In the genomic region with DNA sequence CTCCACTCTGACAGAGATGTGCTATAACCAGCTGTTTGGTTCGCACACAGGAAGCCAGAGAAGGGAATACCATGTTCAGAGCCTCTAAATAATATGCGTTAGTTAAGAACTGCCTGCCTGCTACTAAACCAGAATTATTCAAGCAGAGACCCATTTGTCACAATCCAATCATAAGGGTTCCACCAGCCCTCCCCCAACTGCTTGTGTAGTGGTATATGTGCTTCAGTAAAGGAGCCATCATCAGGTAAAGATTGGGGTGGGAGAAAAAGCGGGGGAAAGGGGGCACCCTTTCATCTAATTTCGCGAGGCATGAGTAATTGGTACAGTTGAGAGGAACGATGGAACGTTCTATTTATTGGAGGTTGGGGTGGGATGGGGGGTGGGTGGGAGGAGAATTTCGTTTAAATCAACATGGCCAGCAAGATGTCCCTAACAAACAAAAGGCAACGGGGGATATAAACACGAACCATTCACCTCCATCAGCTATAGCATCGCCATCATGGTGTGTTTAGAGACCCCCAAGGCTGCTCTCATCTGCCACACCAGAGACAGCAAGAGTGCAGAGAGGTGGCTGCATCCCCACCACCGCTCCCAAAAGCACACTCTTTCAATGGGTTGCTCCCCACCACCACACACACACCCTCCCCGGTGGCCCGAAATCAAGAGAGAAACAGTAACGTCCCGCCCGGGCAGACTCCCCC, we compare ENCODE assay signal across 8 mouse cellular contexts. TPM values are rescaled to one million over a fixed set of nuclear protein-coding genes. Genes with fewer than 3 reads are reported as not detected.
DNase-seq lines count a peak whose midpoint lies in the region; ATAC-seq lines count a peak whose summit lies in the region.

No protein-coding gene starts in this region.

- peaks cover 16% of the 10 kb centered on the region for H3K4me1 ChIP-seq in lung, embryonic 16.5 days (replicated peaks; ENCODE audit: control insufficient read depth, insufficient read depth, low read length)
- H3K4me1 ChIP-seq in forebrain, embryonic 12.5 days: peaks cover 24% of the 10 kb centered on the region
- peaks cover 50% of the 10 kb centered on the region for H3K4me1 ChIP-seq in liver, embryonic 12.5 days

- no peaks in the 10 kb centered on the region for H3K27me3 ChIP-seq in lung, embryonic 16.5 days (ENCODE audit: control insufficient read depth, insufficient read depth, low read depth, low read length)
- 0 out of 2 replicates have a peak, but pooled peaks cover 5% of the 10 kb centered on the region for H3K27me3 ChIP-seq in forebrain, embryonic 12.5 days
- no peaks in the 10 kb centered on the region for H3K27me3 ChIP-seq in liver, embryonic 12.5 days (replicated peaks)

- WGBS in lung, embryonic 16.5 days: 3% methylated on average over 17 of the region's 17 CpGs
- 2% methylated on average over 17 of the region's 17 CpGs for WGBS in forebrain, embryonic 12.5 days
- 5% methylated on average over 17 of the region's 17 CpGs for WGBS in liver, embryonic 12.5 days (ENCODE audit: insufficient replicate concordance)

- no peak for ATAC-seq in cerebellum, adult (ENCODE audit: insufficient number of reproducible peaks, low FRiP score, low TSS enrichment)
- ATAC-seq in lung, embryonic 16.5 days (ENCODE audit: low read depth): no peak; the same call in 1 of the 2 replicates
- 0 out of 2 replicates have a peak, but pooled peaks have one; percentile 9 for ATAC-seq in forebrain, embryonic 12.5 days (ENCODE audit: low FRiP score)
- no peak for ATAC-seq in liver, embryonic 12.5 days
- ATAC-seq in inflammation-experienced regulatory T-cells, adult 6 months: no peak

- H3K27ac ChIP-seq in lung, embryonic 16.5 days (ENCODE audit: low read length): peak overlapping the region; percentile 99
- H3K27ac ChIP-seq in forebrain, embryonic 12.5 days: peak overlapping the region; percentile 98
- peak overlapping the region; percentile 93 for H3K27ac ChIP-seq in liver, embryonic 12.5 days

- peak overlapping the region; percentile 98 for H3K9ac ChIP-seq in lung, embryonic 16.5 days (ENCODE audit: low read length)
- H3K9ac ChIP-seq in forebrain, embryonic 12.5 days: peak overlapping the region; percentile 88
- H3K9ac ChIP-seq in liver, embryonic 12.5 days: peak overlapping the region; percentile 97

- H3K4me2 ChIP-seq in lung, embryonic 16.5 days (ENCODE audit: low read depth, low read length): peak overlapping the region; percentile 82
- H3K4me2 ChIP-seq in forebrain, embryonic 12.5 days: peak overlapping the region; percentile 90
- peak overlapping the region; percentile 95 for H3K4me2 ChIP-seq in liver, embryonic 12.5 days

- peak overlapping the region; percentile 99 for H3K4me3 ChIP-seq in lung, embryonic 16.5 days (ENCODE audit: low read length)
- peak overlapping the region; percentile 93 for H3K4me3 ChIP-seq in forebrain, embryonic 12.5 days (replicated peaks)
- peak overlapping the region; percentile 99 for H3K4me3 ChIP-seq in liver, embryonic 12.5 days

- H3K9me3 ChIP-seq in lung, embryonic 16.5 days (ENCODE audit: control insufficient read depth, low read length): no peaks in the 10 kb centered on the region
- no peaks in the 10 kb centered on the region for H3K9me3 ChIP-seq in forebrain, embryonic 12.5 days
- no peaks in the 10 kb centered on the region for H3K9me3 ChIP-seq in liver, embryonic 12.5 days (replicated peaks)

- peak; percentile 27 for DNase-seq in cerebellum, adult 9-10 months
- DNase-seq in lung, postnatal 36 days: no peak
- no peak for DNase-seq in cerebellum, adult 8-10 months

- H3K36me3 ChIP-seq in lung, embryonic 16.5 days (ENCODE audit: control insufficient read depth, insufficient read depth, low read length): no peaks in the 10 kb centered on the region
- H3K36me3 ChIP-seq in forebrain, embryonic 12.5 days (replicated peaks): no peaks in the 10 kb centered on the region
- H3K36me3 ChIP-seq in liver, embryonic 12.5 days: peaks cover 10% of the 10 kb centered on the region; the same call in 1 of the 2 replicates

RNA-seq across cellular contexts. Expression of a gene that starts 8.1 kb away (rescaled TPM):
- 88.7 and 91.8 TPM in 2 replicates for polyA plus RNA-seq in lung, embryonic 16.5 days (2015; fragmentation: Nextera tagmentation; extraction: Ambion mirVana)
- polyA plus RNA-seq in forebrain, embryonic 12.5 days (2016; fragmentation: Nextera tagmentation; extraction: Ambion mirVana): 63.2 and 67.9 TPM in 2 replicates
- 30.2 and 31.9 TPM in 2 replicates for polyA plus RNA-seq in liver, embryonic 12.5 days (2016; fragmentation: Nextera tagmentation; extraction: Ambion mirVana)
- polyA plus RNA-seq in inflammation-experienced regulatory T-cells, adult 6 months (2017; shearing (Covaris generic)): 100 to 1,000 TPM; 106 to 183 (median 160) TPM
